Mouse (Mus musculus) forebrain, embryonic 14.5 days (tissue): Measurements from ENCODE around the gene Tmcc3. TPM values are rescaled to one million over a fixed set of nuclear protein-coding genes. Genes with fewer than 3 reads are reported as not detected.
A peak's percentile ranks its signal among the peaks of the same experiment; 100 is the strongest.

Source experiments
- ATAC-seq: fragments of 200-750 bp; cut with Nextera tagmentation; 2 replicates; pipeline ENCODE4 v1.8.0; 2017; ENCODE audit warnings: mild to moderate bottlenecking, moderate library complexity
- DNase-seq: peaks from one replicate; pipeline ENCODE4 v3.0.0-alpha.2; 2015; ENCODE audit warnings: low spot score
- H3K27ac ChIP-seq: fragments of 300-500 bp; sonication (generic); 2 replicates; pipeline ENCODE4 v1.5.1; 2014; ENCODE audit warnings: low read depth, mild to moderate bottlenecking, control low read depth, low read length, moderate library complexity
- H3K27me3 ChIP-seq: fragments of 300-500 bp; sonication (generic); replicated peaks from 2 replicates; pipeline ENCODE4 v1.6.1; 2014; ENCODE audit warnings: low read length, control low read depth, mixed read lengths; ENCODE audit not compliant: control insufficient read depth, insufficient read depth
- H3K36me3 ChIP-seq: fragments of 300-500 bp; sonication (generic); 2 replicates; pipeline ENCODE4 v1.6.1; 2014; ENCODE audit warnings: low read length, control low read depth; ENCODE audit not compliant: control insufficient read depth, insufficient read depth
- H3K4me1 ChIP-seq: fragments of 300-500 bp; sonication (generic); 2 replicates; pipeline ENCODE4 v1.6.1; 2014; ENCODE audit warnings: antibody characterized with exemption, low read length, control low read depth; ENCODE audit not compliant: control insufficient read depth, insufficient read depth
- H3K4me2 ChIP-seq: fragments of 300-500 bp; sonication (generic); 2 replicates; pipeline ENCODE4 v1.6.1; 2014; ENCODE audit warnings: mild to moderate bottlenecking, control low read depth, low read length
- H3K4me3 ChIP-seq: fragments of 300-500 bp; sonication (generic); 2 replicates; pipeline ENCODE4 v1.5.1; 2014; ENCODE audit warnings: low read depth, low read length, control low read depth
- H3K9ac ChIP-seq: fragments of 300-500 bp; sonication (generic); 2 replicates; pipeline ENCODE4 v1.6.1; 2014; ENCODE audit warnings: mild to moderate bottlenecking, low read length, control low read depth, moderate library complexity
- H3K9me3 ChIP-seq: fragments of 300-500 bp; sonication (generic); replicated peaks from 2 replicates; pipeline ENCODE4 v1.6.1; 2016; ENCODE audit warnings: low read length, control low read depth, mixed read lengths; ENCODE audit not compliant: control insufficient read depth
- WGBS: fragments of 180-500 bp; shearing (Covaris S2); extraction: QIAGEN DNeasy Blood & Tissue Kit; methylation state at CpG from one replicate; pipeline ENCODE4 v1.1.7; 2014; 5-methylcytosine and 5-hydroxymethylcytosine counted together
- polyA plus RNA-seq: library from polyadenylated mRNA; unstranded; fragments of >200 nt; fragmentation: Nextera tagmentation; extraction: Ambion mirVana; gene quantifications from 2 replicates; pipeline ENCODE4 v1.2.1, GENCODE M21; 2014

Tmcc3 gene
- polyA plus RNA-seq, 1 experiment from 2014 or later: 5.5 TPM

- Histone ChIP-seq H3K36me3 (no peaks in the 10 kb centered on the region), H3K4me2 (no peak overlapping the region), H3K27ac (peak overlapping the region; percentile 64), H3K27me3 (no peaks in the 10 kb centered on the region), H3K9ac (no peak overlapping the region), H3K9me3 (no peaks in the 10 kb centered on the region), H3K4me1 (peaks cover 12% of the 10 kb centered on the region), H3K4me3 (no peak overlapping the region)
- peak; percentile 66 for DNase-seq
- ATAC-seq: peak; percentile 61
- WGBS: 18% methylated on average over 6 of the region's 6 CpGs
Observed at GRCm38 (mm10) chr10:94294933-94295750, 16.6 kb upstream of the Tmcc3 start.

GRCm38 (mm10) chr10:94295923-94296605, 15.7 kb upstream of the Tmcc3 start:
- no peak for DNase-seq
- Histone ChIP-seq H3K9ac (no peak overlapping the region), H3K4me2 (no peak overlapping the region), H3K27ac (no peak overlapping the region), H3K36me3 (no peaks in the 10 kb centered on the region), H3K4me1 (peaks cover 12% of the 10 kb centered on the region), H3K9me3 (no peaks in the 10 kb centered on the region), H3K4me3 (no peak overlapping the region), H3K27me3 (no peaks in the 10 kb centered on the region)
- 93% methylated on average over 5 of the region's 5 CpGs for WGBS
- ATAC-seq: no peak

GRCm38 (mm10) chr10:94298471-94298870, 13.3 kb upstream of the Tmcc3 start, which contains the start of gene Gm4792:
Gene Gm4792 (minus strand): TSS chr10:94298703.
- Histone ChIP-seq H3K9ac (no peak within 1 kb of the TSS), H3K27me3 (no peaks in the 10 kb centered on the region), H3K9me3 (no peaks in the 10 kb centered on the region), H3K36me3 (no peaks in the 10 kb centered on the region), H3K4me3 (no peak within 1 kb of the TSS), H3K4me1 (peaks cover 12% of the 10 kb centered on the region), H3K27ac (no peak within 1 kb of the TSS), H3K4me2 (no peak within 1 kb of the TSS)
- DNase-seq: no peak
- WGBS: 91% methylated on average over 3 of the region's 3 CpGs
- ATAC-seq: no peak

GRCm38 (mm10) chr10:94299301-94299700, 12.4 kb upstream of the Tmcc3 start:
- Histone ChIP-seq H3K4me2 (no peak overlapping the region), H3K36me3 (no peaks in the 10 kb centered on the region), H3K27ac (no peak overlapping the region), H3K4me3 (no peak overlapping the region), H3K27me3 (no peaks in the 10 kb centered on the region), H3K9ac (no peak overlapping the region), H3K9me3 (no peaks in the 10 kb centered on the region), H3K4me1 (peaks cover 12% of the 10 kb centered on the region)
- DNase-seq (no peak), ATAC-seq (no peak)
- WGBS: 95% methylated on average over 2 of the region's 2 CpGs

GRCm38 (mm10) chr10:94304064-94304657, 7.6 kb upstream of the Tmcc3 start:
- Histone ChIP-seq H3K4me3 (no peak overlapping the region), H3K36me3 (no peaks in the 10 kb centered on the region), H3K4me1 (no peaks in the 10 kb centered on the region), H3K4me2 (no peak overlapping the region), H3K9ac (no peak overlapping the region), H3K27me3 (no peaks in the 10 kb centered on the region), H3K9me3 (no peaks in the 10 kb centered on the region), H3K27ac (peak overlapping the region; percentile 41; the same call in 1 of the 2 replicates)
- 46% methylated on average over 9 of the region's 9 CpGs for WGBS
- ATAC-seq: peak; percentile 32; the same call in 1 of the 2 replicates
- peak; percentile 33 for DNase-seq

GRCm38 (mm10) chr10:94305526-94305925, 6.2 kb upstream of the Tmcc3 start:
- 61% methylated on average over 5 of the region's 5 CpGs for WGBS
- ATAC-seq (no peak), DNase-seq (no peak)
- H3K27me3 ChIP-seq: no peaks in the 10 kb centered on the region
- H3K9ac ChIP-seq: no peak overlapping the region
- H3K9me3 ChIP-seq: no peaks in the 10 kb centered on the region
- H3K4me2 ChIP-seq: no peak overlapping the region
- H3K4me3 ChIP-seq: no peak overlapping the region
- H3K4me1 ChIP-seq: no peaks in the 10 kb centered on the region
- H3K27ac ChIP-seq: no peak overlapping the region
- no peaks in the 10 kb centered on the region for H3K36me3 ChIP-seq

- no peak overlapping the region for H3K27ac ChIP-seq
- H3K36me3 ChIP-seq: no peaks in the 10 kb centered on the region
- 69% methylated on average over 7 of the region's 9 CpGs for WGBS
- H3K4me1 ChIP-seq: peaks cover 8% of the 10 kb centered on the region; the same call in 1 of the 2 replicates
- H3K4me3 ChIP-seq: no peak overlapping the region
- DNase-seq (peak; percentile 33), ATAC-seq (peak; percentile 49)
- H3K9ac ChIP-seq: no peak overlapping the region
- H3K27me3 ChIP-seq: peaks cover 14% of the 10 kb centered on the region; the same call in 1 of the 2 replicates
- no peak overlapping the region for H3K4me2 ChIP-seq
- H3K9me3 ChIP-seq: no peaks in the 10 kb centered on the region
Observed at GRCm38 (mm10) chr10:94310499-94311267, 1.1 kb upstream of the Tmcc3 start.

GRCm38 (mm10) chr10:94312007-94312715, 412 bp downstream of the Tmcc3 start:
- Histone ChIP-seq H3K36me3 (no peaks in the 10 kb centered on the region), H3K9ac (peak overlapping the region; percentile 57), H3K4me2 (peak overlapping the region; percentile 93), H3K27ac (no peak overlapping the region), H3K9me3 (no peaks in the 10 kb centered on the region), H3K4me1 (peaks cover 8% of the 10 kb centered on the region; the same call in 1 of the 2 replicates), H3K27me3 (peaks cover 14% of the 10 kb centered on the region; the same call in 1 of the 2 replicates), H3K4me3 (peak overlapping the region; percentile 45)
- under 1% methylated on average over 45 of the region's 45 CpGs for WGBS
- peak; percentile 35 for DNase-seq
- ATAC-seq: peak; percentile 63
